Mouse (Mus musculus) kidney, postnatal 25 days (tissue): ENCODE measurements at regions not wholly inside any gene's neighbourhood (a gene's known extent, or its start where the extent isn't known, plus 50 kb on each side); places are given as distances from the start of the nearest gene placed in this dataset.

Experiments
- DNase-seq, 2 experiments: peaks; one replicate each; pipeline ENCODE4 v3.0.0; 2021; ENCODE audit warnings: mixed read lengths in 2 of 2

- peak; percentile 11 to 36 for DNase-seq
These were observed 116.2 kb upstream of the Bank1 start for GRCm38 (mm10) chr3:136442099-136442498.

- DNase-seq, result no peak
These were observed 114.2 kb upstream of the Bank1 start for GRCm38 (mm10) chr3:136439907-136440645.

GRCm38 (mm10) chr3:136439350-136439749 lies 113.5 kb upstream of the Bank1 start:
- DNase-seq, result no peak

- DNase-seq, result no peak
These were observed 108.5 kb upstream of the Bank1 start for GRCm38 (mm10) chr3:136434407-136434806.

GRCm38 (mm10) chr3:136432072-136432471 lies 106.2 kb upstream of the Bank1 start:
- no peak for DNase-seq

GRCm38 (mm10) chr3:136427427-136427826 lies 101.6 kb upstream of the Bank1 start:
- peak in 1 of 2 experiments; percentile 50 for DNase-seq

GRCm38 (mm10) chr3:136426539-136427194 lies 100.8 kb upstream of the Bank1 start:
- peak in 1 of 2 experiments; percentile 42 for DNase-seq

GRCm38 (mm10) chr3:136421969-136422614 lies 96.2 kb upstream of the Bank1 start:
- peak; percentile 32 to 75 for DNase-seq

- no peak for DNase-seq
These were observed 79.7 kb upstream of the Bank1 start for GRCm38 (mm10) chr3:136405606-136406005.

- DNase-seq, result no peak
These were observed 57.4 kb upstream of the Bank1 start for GRCm38 (mm10) chr3:136383282-136383681.

GRCm38 (mm10) chr3:136380644-136381043 lies 54.8 kb upstream of the Bank1 start:
- no peak for DNase-seq

- DNase-seq, result no peak
These were observed 54.0 kb upstream of the Bank1 start for GRCm38 (mm10) chr3:136379741-136380398.

GRCm38 (mm10) chr3:136376893-136377292 lies 51.0 kb upstream of the Bank1 start:
- no peak for DNase-seq
